ENCODE assay signal across 8 mouse cellular contexts in the genomic region with DNA sequence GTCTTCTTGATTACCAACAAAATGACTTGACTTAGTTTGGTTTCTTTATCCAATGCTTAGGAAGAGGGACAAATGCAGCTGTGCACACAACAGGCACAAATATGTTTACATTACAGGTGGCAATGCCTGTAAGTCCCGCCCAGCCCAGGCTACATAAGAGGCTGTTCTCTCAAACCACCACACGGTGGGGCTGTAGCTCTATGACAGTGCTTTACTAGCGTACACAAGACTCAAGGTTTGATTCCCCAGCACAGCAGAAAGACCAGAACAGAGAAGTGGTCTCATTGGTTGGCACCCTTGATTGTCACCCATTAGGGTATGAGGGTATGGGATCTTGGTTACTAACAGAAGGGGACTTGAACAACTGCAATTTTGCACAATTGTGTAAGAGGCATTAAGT. TPM values are rescaled to one million over a fixed set of nuclear protein-coding genes. Genes with fewer than 3 reads are reported as not detected.
A peak's percentile ranks its signal among the peaks of the same experiment; 100 is the strongest.
DNase-seq lines count a peak whose midpoint lies in the region; ATAC-seq and TF ChIP-seq lines count a peak whose summit lies in the region.

No protein-coding gene starts in this region.

- no peaks in the 10 kb centered on the region for H3K36me3 ChIP-seq in testis, adult 2 months (ENCODE audit: control insufficient read depth, insufficient read depth, low read length)
- no peaks in the 10 kb centered on the region for H3K36me3 ChIP-seq in intestine, embryonic 14.5 days (ENCODE audit: control insufficient read depth, insufficient read depth, low read length)
- no peaks in the 10 kb centered on the region for H3K36me3 ChIP-seq in midbrain, embryonic 15.5 days (replicated peaks)

- no peak overlapping the region for H3K4me2 ChIP-seq in intestine, embryonic 14.5 days (ENCODE audit: low read length)
- H3K4me2 ChIP-seq in midbrain, embryonic 15.5 days: no peak overlapping the region

- no peak for TF ChIP-seq POLR2A in testis, adult 2 months (IDR thresholded peaks at IDR 0.05; ENCODE audit: control insufficient read depth, low read depth, low read length)

- DNase-seq in testis, postnatal 14 days (ENCODE audit: low spot score): no peak
- DNase-seq in cerebellum, adult 8-10 months: peak; percentile 71
- DNase-seq in frontal cortex, adult 2 months (ENCODE audit: extremely low spot score in 1 of 2, low spot score in 1 of 2): peak; percentile 31 to 75
- DNase-seq in intestine, embryonic 14.5 days (ENCODE audit: low spot score): peak; percentile 73
- DNase-seq in liver: peak; percentile 80
- peak; percentile 36 to 71 for DNase-seq in spleen, postnatal 14 days (ENCODE audit: low spot score in 2 of 2)

- no peaks in the 10 kb centered on the region for H3K4me1 ChIP-seq in testis, adult 2 months (ENCODE audit: control insufficient read depth, insufficient read depth, low read length)
- no peaks in the 10 kb centered on the region for H3K4me1 ChIP-seq in intestine, embryonic 14.5 days (replicated peaks; ENCODE audit: control insufficient read depth, insufficient read depth, low read length)
- H3K4me1 ChIP-seq in midbrain, embryonic 15.5 days: no peaks in the 10 kb centered on the region

- H3K27ac ChIP-seq in testis, adult 2 months (ENCODE audit: control insufficient read depth, insufficient read depth, low read depth, low read length): no peak overlapping the region
- H3K27ac ChIP-seq in intestine, embryonic 14.5 days (ENCODE audit: low read depth): no peak overlapping the region
- H3K27ac ChIP-seq in midbrain, embryonic 15.5 days: no peak overlapping the region

- peak; percentile 29; the same call in 1 of the 2 replicates for TF ChIP-seq CTCF in testis, adult 2 months (IDR thresholded peaks at IDR 0.05; ENCODE audit: control insufficient read depth, insufficient read depth, insufficient replicate concordance, low read depth, low read length)

- H3K9ac ChIP-seq in intestine, embryonic 14.5 days (ENCODE audit: low read length): no peak overlapping the region
- no peak overlapping the region for H3K9ac ChIP-seq in midbrain, embryonic 15.5 days

- no peaks in the 10 kb centered on the region for H3K27me3 ChIP-seq in testis, adult 2 months (ENCODE audit: control insufficient read depth, insufficient read depth, low read length)
- H3K27me3 ChIP-seq in intestine, embryonic 14.5 days (replicated peaks; ENCODE audit: control insufficient read depth, insufficient read depth, low read length): no peaks in the 10 kb centered on the region
- no peaks in the 10 kb centered on the region for H3K27me3 ChIP-seq in midbrain, embryonic 15.5 days (replicated peaks)

- no peak; the same call in 1 of the 2 replicates for ATAC-seq in intestine, embryonic 14.5 days (replicated peaks; ENCODE audit: low FRiP score, low TSS enrichment, low read depth)
- peak; percentile 53 for ATAC-seq in midbrain, embryonic 15.5 days (replicated peaks)

- H3K9me3 ChIP-seq in intestine, embryonic 14.5 days (ENCODE audit: control insufficient read depth, low read length): no peaks in the 10 kb centered on the region
- H3K9me3 ChIP-seq in midbrain, embryonic 15.5 days: no peaks in the 10 kb centered on the region

- WGBS in intestine, embryonic 14.5 days: 18% methylated on average over 3 of the region's 3 CpGs
- 9% methylated on average over 3 of the region's 3 CpGs for WGBS in midbrain, embryonic 15.5 days

- no peak overlapping the region for H3K4me3 ChIP-seq in testis, adult 2 months (ENCODE audit: control insufficient read depth, low read depth, low read length)
- H3K4me3 ChIP-seq in intestine, embryonic 14.5 days (ENCODE audit: low read depth, low read length): no peak overlapping the region
- H3K4me3 ChIP-seq in midbrain, embryonic 15.5 days: no peak overlapping the region

RNA-seq across cellular contexts. Expression of a gene that starts 55.7 kb away (rescaled TPM):
- 0.31 TPM in 1 of 2 replicates, not detected in the other for polyA plus RNA-seq in testis, adult 2 months (2012; rRNA removed)
- polyA plus RNA-seq in frontal cortex, adult 2 months (2012; rRNA removed): not detected in 2 replicates
- polyA plus RNA-seq in intestine, embryonic 14.5 days (2014; fragmentation: Nextera tagmentation; extraction: Ambion mirVana): not detected in 2 replicates
- not detected in 2 replicates for polyA plus RNA-seq in midbrain, embryonic 15.5 days (2015; fragmentation: Nextera tagmentation; extraction: Ambion mirVana)
